Mouse (Mus musculus): ENCODE results near the gene Ppfia4.

The Ppfia4 gene

GRCm38 (mm10) chr1:134297265-134297664, 35.5 kb downstream of the Ppfia4 start:
- no peak for DNase-seq

- peak in 1 of 2 experiments; percentile 23 for DNase-seq
These were observed 38.8 kb downstream of the Ppfia4 start for GRCm38 (mm10) chr1:134293738-134294604.

GRCm38 (mm10) chr1:134293276-134293675, 39.5 kb downstream of the Ppfia4 start:
- no peak for DNase-seq

- DNase-seq = no peak
These were observed 40.1 kb downstream of the Ppfia4 start for GRCm38 (mm10) chr1:134292601-134293000.

- DNase-seq = no peak
These were observed 40.7 kb downstream of the Ppfia4 start for GRCm38 (mm10) chr1:134292073-134292472.

- no peak for DNase-seq
These were observed 41.2 kb downstream of the Ppfia4 start for GRCm38 (mm10) chr1:134291555-134291954.

DNA sequence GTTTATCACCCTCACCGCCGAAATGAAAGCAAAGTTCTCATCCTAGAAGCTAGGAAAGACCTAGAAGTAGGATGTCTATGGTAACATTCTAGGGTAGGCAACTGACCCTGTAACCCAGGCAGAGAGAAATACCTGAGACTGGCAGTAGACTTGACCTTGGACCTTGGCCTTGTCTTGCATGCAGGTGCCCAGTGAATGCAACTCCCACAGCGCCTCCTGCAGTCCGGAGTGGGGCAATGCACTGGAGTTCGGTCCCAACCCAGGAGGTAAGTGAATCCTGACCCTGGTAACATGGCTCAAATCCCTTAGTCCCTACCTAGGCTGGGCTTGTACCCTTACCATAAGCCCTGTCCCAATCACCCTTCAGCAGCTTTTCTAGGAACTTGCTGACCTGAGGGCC, 41.8 kb downstream of the Ppfia4 start:
- DNase-seq = peak; percentile 22 to 60

DNA sequence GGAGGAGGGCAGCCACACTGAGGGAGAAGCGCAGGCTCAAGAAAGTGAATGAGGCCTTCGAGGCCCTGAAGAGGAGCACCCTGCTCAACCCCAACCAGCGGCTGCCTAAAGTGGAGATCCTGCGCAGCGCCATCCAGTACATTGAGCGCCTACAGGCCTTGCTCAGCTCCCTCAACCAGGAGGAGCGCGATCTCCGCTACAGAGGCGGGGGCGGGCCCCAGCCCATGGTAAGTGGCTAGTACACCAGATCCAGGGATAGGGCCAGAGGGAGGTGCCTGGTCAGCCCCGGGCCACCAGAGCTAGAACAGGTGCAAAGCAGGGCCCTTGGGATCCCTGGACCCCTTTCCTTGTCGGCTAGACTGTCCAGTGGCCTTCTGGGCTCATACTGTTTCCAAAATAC, 42.4 kb downstream of the Ppfia4 start:
- DNase-seq = no peak

DNA sequence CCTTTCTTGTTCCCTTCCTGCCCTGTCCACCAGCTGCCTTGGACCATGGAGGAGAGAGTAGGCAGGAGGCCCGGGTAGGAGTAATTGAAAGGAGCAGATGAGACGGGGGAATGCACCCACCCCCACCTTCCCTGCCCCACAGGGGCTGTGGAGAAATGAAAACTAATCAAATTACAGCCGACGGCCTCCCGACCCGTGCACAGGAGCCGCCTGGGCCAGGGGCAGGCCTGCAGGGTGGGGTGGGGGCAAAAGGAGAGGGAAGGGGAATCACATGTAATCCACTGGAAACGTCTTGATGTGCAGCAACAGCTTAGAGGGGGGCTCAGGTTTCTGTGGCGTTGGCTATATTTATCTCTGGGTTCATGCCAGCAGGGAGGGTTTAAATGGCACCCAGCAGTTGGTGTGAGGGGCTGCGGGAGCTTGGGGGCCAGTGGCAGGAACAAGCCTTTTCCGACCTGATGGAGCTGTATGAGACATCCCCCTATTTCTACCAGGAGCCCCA, 43.1 kb downstream of the Ppfia4 start, which contains the start of gene Myog:
Gene Myog (plus strand): TSS at position 392 of the 502 bp plus-strand sequence.
- no peak for DNase-seq

DNA sequence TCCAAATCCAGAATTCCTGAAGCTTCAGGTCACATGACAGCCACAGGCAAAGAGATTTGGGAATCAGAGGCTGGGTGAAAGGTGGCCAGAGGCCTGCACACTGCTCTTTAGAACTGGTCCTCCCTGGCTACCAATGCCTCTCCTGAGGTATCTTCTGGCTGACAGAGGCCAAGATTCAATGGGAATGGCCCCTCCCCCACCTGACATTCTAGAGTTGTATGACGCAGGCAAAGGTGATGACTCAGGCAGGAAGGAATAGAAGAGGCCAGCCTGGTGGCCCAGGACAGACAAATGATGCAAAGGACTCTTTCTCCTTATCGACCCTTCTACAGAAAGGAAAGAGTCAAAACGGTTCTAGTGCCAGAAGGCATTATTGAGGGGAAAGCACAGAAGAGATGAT, 44.5 kb downstream of the Ppfia4 start:
- DNase-seq = no peak

DNA sequence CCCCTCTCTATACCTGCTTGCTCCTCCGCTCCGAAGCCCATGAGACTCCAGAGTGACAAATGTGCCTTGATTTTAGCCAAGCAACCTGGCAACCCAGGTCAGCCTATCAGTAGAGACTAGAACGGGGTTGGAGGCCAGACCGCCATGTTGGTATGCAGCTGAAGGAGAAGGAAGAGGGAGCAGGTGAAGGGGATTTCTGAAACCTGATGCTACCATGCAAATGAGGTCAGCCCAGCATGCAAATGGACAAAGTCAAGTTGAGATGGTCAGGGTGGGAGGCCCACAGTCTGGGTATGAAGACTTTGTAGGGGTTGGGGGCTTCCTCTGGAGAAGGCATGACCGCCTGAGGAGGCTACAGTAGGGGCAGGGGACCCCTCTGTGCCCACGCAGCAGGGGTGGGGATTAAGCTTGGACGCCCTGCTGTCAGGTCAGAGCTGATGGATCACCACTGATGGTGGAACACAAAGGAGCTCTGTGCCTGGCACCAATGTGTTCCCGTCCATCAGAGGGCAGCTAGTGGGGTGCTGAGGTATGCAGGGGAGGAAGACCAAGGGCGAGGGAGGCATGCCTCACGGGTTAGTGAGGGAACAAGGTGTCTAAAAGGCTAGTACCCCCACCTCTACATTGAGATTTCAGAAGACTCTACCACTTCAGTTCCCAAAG, 47.1 kb downstream of the Ppfia4 start:
- DNase-seq = no peak

DNA sequence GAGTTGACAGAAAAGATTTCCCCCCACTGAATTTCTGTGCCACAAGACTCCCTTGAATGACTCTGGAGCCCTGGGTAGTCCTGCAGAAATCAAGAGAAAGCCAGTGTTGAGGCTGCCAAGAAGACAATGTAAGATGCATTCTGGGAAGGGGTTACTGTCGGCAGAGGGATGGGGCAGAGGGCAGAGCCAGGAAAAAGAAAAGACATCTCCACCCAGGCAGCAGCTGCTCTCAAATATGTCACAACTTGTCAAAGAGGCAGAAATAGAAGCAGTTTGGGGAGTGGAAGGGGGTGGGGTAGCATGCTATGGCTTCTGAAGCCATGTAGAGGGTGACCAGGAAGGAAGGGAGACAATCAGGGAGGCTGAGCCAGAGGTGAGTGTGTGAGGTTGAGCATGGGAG, 49.6 kb downstream of the Ppfia4 start:
- no peak for DNase-seq

- no peak for DNase-seq
These were observed 50.4 kb downstream of the Ppfia4 start for GRCm38 (mm10) chr1:134282342-134282741.

- DNase-seq = no peak
These were observed 51.2 kb downstream of the Ppfia4 start for GRCm38 (mm10) chr1:134281563-134281962.

GRCm38 (mm10) chr1:134280174-134280573, 52.6 kb downstream of the Ppfia4 start:
- DNase-seq = no peak

DNA sequence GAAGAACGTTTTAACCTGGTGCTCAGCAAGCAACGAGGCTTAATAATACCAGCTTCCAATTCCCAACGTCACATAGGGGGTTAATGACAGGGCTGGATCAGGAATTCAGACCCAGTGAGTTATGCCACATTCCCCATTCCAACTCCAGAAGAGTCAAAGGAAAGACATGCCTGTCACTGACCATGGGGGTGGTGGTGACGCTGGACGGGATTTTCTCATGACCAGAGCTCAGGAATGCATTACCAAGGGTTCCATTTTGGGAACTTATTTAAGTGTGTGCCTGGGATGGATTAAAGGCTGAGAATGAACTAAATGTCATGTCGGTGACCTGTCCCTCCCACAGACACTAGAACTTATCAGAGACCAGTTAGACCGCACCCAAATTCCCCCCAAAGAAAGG, 55.9 kb downstream of the Ppfia4 start:
- no peak for DNase-seq

DNA sequence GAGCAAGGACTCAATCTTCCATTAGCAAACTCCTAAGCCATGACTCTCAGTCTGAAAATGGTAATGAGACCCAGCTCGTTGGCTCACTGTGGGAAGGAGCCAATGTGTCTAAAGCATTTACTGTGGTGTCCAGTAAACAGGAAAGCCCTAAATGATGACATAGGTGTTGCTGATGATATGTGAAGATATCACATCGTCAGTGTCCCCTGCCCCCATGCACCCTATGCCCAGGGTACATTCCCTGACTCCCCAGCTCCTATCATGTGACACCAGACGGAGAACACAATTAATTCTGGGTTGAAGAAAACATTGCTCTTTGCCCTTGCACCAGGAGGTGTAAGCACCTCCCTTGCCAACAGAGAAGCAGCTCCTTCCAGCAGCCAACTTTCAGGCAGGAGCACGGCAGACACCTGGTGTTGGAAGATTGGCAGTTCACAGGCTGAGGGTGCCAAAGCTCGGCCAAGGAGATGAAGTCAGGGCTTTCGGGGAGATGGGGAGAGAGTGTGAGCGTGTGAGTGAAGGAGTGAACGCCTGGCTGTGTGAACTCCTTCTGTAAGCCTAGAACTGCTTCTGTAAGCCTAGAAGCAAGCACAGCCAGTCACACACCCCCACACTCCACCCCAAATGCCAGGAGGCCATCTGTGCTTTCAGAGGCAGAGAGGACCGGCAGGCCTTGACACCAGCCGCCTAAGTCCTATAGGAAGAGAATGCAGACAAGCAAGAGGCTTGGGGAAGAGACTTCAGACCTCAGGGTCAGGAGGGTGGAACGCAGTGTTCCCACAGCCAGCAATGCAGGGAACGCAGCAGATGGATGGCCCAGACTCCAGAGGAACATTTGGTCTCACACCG, 56.9 kb downstream of the Ppfia4 start:
- peak; percentile 69 to 77 for DNase-seq

GRCm38 (mm10) chr1:134274483-134274920, 58.2 kb downstream of the Ppfia4 start:
- DNase-seq = peak in 1 of 2 experiments; percentile 16

DNA sequence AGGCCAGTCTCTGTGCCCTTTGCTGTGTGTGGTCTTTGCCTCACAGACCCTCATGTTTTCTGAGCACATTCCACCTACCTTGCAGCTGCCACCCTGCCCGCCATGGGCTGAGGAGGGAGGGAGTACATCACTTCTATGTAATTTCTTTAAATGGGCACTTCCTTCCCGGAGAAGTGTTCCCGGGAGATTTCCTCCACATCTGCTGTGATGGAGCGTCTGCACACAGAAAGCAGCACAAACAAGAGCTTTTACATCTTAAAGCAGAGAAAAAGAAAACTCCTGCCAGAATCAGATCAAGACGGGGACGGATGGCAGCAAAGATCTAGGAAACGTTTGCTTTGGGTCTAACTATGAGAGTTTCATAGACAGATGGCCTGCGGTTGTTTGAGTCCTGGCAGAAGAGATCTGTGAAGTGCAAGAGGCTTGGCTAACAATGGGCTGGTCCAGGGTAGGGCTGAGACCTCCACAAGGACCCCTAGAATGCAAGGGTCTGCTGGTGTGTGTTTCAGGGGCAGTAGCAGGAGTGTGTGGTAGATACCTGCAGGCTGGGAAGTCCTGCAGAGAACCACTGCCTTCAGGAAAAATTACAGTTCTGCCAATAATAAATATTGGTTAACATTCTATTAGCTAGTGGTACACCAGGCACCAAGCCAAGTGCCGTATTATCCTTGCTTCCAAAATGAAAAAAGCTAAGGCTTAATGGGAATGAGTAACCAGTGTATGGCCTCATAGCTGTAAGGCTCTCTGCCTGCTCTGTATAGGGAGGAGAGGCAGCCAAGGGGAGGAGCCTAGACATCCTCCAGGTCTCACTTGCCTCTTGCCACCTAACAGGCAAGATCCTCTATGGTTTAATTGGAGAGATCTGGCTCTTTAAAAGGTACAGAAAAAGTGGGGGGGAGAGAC, 59.0 kb downstream of the Ppfia4 start:
- DNase-seq = no peak

DNA sequence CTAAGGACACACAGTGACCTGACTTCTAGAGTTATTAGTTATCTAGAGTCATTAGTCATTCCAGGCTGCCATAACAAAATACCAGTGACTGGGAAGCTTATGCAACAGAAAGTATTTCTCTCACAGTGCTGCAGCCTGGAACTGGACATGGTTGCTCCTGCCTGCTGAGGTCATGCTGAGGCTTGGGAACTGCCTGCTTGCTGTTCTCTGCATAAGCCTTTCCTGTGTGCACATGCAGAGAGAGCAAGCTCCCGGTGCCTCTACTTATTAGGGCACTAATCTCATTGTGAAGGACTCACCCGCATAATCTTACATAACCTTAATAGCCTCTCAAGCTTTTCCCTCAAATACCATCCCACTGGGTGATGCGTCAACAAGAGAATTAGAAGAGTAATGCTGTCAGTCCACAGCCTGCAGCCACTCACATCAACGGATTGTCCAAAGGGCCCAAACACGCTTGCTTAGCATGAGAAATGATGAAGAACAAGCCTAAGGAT, 59.9 kb downstream of the Ppfia4 start:
- no peak for DNase-seq

GRCm38 (mm10) chr1:134270026-134270425, 62.7 kb downstream of the Ppfia4 start:
- DNase-seq = no peak

DNA sequence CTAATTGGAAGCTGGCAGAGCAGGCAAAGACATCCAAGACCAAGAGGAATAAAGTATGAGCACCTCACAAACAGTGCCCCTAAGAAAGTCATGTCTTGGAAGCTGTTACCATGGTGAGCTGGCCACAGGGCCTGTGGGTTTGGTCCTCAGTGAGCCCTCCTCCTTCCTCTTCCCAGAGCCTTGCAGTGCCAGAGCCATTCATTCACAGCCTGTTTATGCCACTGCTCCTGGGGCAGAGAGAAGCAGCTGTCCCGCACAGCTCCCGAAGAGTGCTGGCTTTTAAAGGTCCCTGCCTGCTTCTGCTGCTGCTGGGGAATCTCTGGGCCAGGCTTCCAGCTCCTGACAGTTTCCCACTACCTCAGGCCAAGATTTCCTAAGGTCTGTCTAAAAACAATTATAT, 66.9 kb downstream of the Ppfia4 start:
- no peak for DNase-seq

Measured in kidney, postnatal 36 days (tissue).